Mouse (Mus musculus) brown adipose tissue, adult 24 weeks (tissue): ENCODE data around the gene Bend6. TPM values are rescaled to one million over a fixed set of nuclear protein-coding genes. Genes with fewer than 3 reads are reported as not detected.
A peak's percentile ranks its signal among the peaks of the same experiment; 100 is the strongest.

Source experiments
- H3K27ac ChIP-seq: fragments of 200-500 bp; replicated peaks from 2 replicates; pipeline ENCODE4 v1.5.1; 2012; ENCODE audit warnings: low read depth, mild to moderate bottlenecking, low read length
- H3K4me1 ChIP-seq: fragments of 200-500 bp; 2 replicates; pipeline ENCODE4 v1.6.1; 2012; ENCODE audit warnings: low read length, mixed read lengths; ENCODE audit not compliant: control insufficient read depth, insufficient read depth, insufficient read length
- H3K4me3 ChIP-seq: fragments of 200-500 bp; 2 replicates; pipeline ENCODE4 v1.5.1; 2012; ENCODE audit warnings: low read depth, mild to moderate bottlenecking, low read length, moderate library complexity; ENCODE audit not compliant: insufficient read depth
- polyA plus RNA-seq: library from polyadenylated mRNA; stranded (reverse); fragments of >200 nt; gene quantifications from 2 replicates; pipeline ENCODE4 v1.2.4, GENCODE M21; 2012; ENCODE audit not compliant: missing spikeins, insufficient read depth, insufficient read length

The Bend6 gene
- polyA plus RNA-seq, 1 experiment, result not detected

GRCm38 (mm10) chr1:33931791-33932190 is 24.2 kb upstream of the Bend6 start:
- Histone ChIP-seq H3K4me1 (no peaks in the 10 kb centered on the region), H3K27ac (no peak overlapping the region)

GRCm38 (mm10) chr1:33927466-33927865 is 19.9 kb upstream of the Bend6 start:
- Histone ChIP-seq H3K4me1 (no peaks in the 10 kb centered on the region), H3K27ac (no peak overlapping the region), H3K4me3 (no peak overlapping the region)

More at GRCm38 (mm10) chr1:33931791-33932190, 24.2 kb upstream of the Bend6 start:
- no peak overlapping the region for H3K4me3 ChIP-seq

- no peak overlapping the region for H3K4me3 ChIP-seq
- H3K27ac ChIP-seq, result no peak overlapping the region
- H3K4me1 ChIP-seq, result no peaks in the 10 kb centered on the region
Observed at GRCm38 (mm10) chr1:33925283-33925682, 17.7 kb upstream of the Bend6 start.

GRCm38 (mm10) chr1:33922975-33923374 is 15.4 kb upstream of the Bend6 start:
- Histone ChIP-seq H3K4me3 (no peak overlapping the region), H3K27ac (no peak overlapping the region), H3K4me1 (no peaks in the 10 kb centered on the region)

- Histone ChIP-seq H3K27ac (no peak overlapping the region), H3K4me1 (no peaks in the 10 kb centered on the region), H3K4me3 (no peak overlapping the region)
Observed at GRCm38 (mm10) chr1:33916554-33916953, 8.9 kb upstream of the Bend6 start.

- Histone ChIP-seq H3K27ac (no peak overlapping the region), H3K4me3 (no peak overlapping the region), H3K4me1 (no peaks in the 10 kb centered on the region)
Observed at GRCm38 (mm10) chr1:33911589-33911988, 4.0 kb upstream of the Bend6 start.

- H3K4me3 ChIP-seq, result peak within 1 kb of the TSS; percentile 59
- no peaks in the 10 kb centered on the region for H3K4me1 ChIP-seq
- H3K27ac ChIP-seq, result no peak within 1 kb of the TSS
Observed at GRCm38 (mm10) chr1:33908191-33908962, 761 bp upstream of the Bend6 start, which contains the start of gene Dst. TSS of gene Dst (plus strand) at chr1:33908225.

GRCm38 (mm10) chr1:33906927-33907326 is 689 bp downstream of the Bend6 start:
- no peak overlapping the region for H3K27ac ChIP-seq
- peak overlapping the region; percentile 59 for H3K4me3 ChIP-seq
- H3K4me1 ChIP-seq, result no peaks in the 10 kb centered on the region

- Histone ChIP-seq H3K27ac (no peak overlapping the region), H3K4me3 (no peak overlapping the region), H3K4me1 (no peaks in the 10 kb centered on the region)
Observed at GRCm38 (mm10) chr1:33906216-33906615, 1.4 kb downstream of the Bend6 start.

- H3K4me3 ChIP-seq, result peak overlapping the region; percentile 10; the same call in 1 of the 2 replicates
- H3K27ac ChIP-seq, result peak overlapping the region; percentile 52
Observed at GRCm38 (mm10) chr1:33903587-33903986, 4.0 kb downstream of the Bend6 start.

GRCm38 (mm10) chr1:33900175-33900574 is 7.4 kb downstream of the Bend6 start:
- Histone ChIP-seq H3K27ac (no peak overlapping the region), H3K4me1 (no peaks in the 10 kb centered on the region), H3K4me3 (no peak overlapping the region)

More at GRCm38 (mm10) chr1:33903587-33903986, 4.0 kb downstream of the Bend6 start:
- H3K4me1 ChIP-seq, result no peaks in the 10 kb centered on the region

GRCm38 (mm10) chr1:33898373-33898772 is 9.2 kb downstream of the Bend6 start:
- H3K4me3 ChIP-seq, result no peak overlapping the region
- H3K27ac ChIP-seq, result no peak overlapping the region
- no peaks in the 10 kb centered on the region for H3K4me1 ChIP-seq

GRCm38 (mm10) chr1:33897426-33897825 is 10.2 kb downstream of the Bend6 start:
- Histone ChIP-seq H3K27ac (0 out of 2 replicates have a peak overlapping the region, but pooled peaks have one; percentile 6), H3K4me1 (no peaks in the 10 kb centered on the region), H3K4me3 (no peak overlapping the region)

- no peak overlapping the region for H3K4me3 ChIP-seq
Observed at GRCm38 (mm10) chr1:33896666-33897065, 10.9 kb downstream of the Bend6 start.

GRCm38 (mm10) chr1:33896116-33896515 is 11.5 kb downstream of the Bend6 start:
- H3K27ac ChIP-seq, result no peak overlapping the region
- H3K4me1 ChIP-seq, result no peaks in the 10 kb centered on the region
- no peak overlapping the region for H3K4me3 ChIP-seq

More at GRCm38 (mm10) chr1:33896666-33897065, 10.9 kb downstream of the Bend6 start:
- H3K27ac ChIP-seq, result no peak overlapping the region
- no peaks in the 10 kb centered on the region for H3K4me1 ChIP-seq

GRCm38 (mm10) chr1:33892784-33893183 is 14.8 kb downstream of the Bend6 start:
- Histone ChIP-seq H3K4me3 (no peak overlapping the region), H3K4me1 (no peaks in the 10 kb centered on the region), H3K27ac (no peak overlapping the region)
